Mouse (Mus musculus) embryonic facial prominence, embryonic 15.5 days (tissue): ENCODE data around the gene Cadm1. TPM values are rescaled to one million over a fixed set of nuclear protein-coding genes. Genes with fewer than 3 reads are reported as not detected.

Experiments used
- ATAC-seq: fragments of 200-750 bp; cut with Nextera tagmentation; 2 replicates; pipeline ENCODE4 v1.8.0; 2017; ENCODE audit warnings: low read depth, moderate TSS enrichment; ENCODE audit not compliant: insufficient number of reproducible peaks, low FRiP score, low TSS enrichment
- H3K27ac ChIP-seq: fragments of 300-500 bp; sonication (generic); replicated peaks from 2 replicates; pipeline ENCODE4 v1.5.1; 2015; ENCODE audit warnings: mild to moderate bottlenecking, inconsistent platforms
- H3K27me3 ChIP-seq: fragments of 300-500 bp; sonication (generic); 2 replicates; pipeline ENCODE4 v1.6.1; 2015; ENCODE audit warnings: inconsistent platforms
- H3K36me3 ChIP-seq: fragments of 300-500 bp; sonication (generic); 2 replicates; pipeline ENCODE4 v1.6.1; 2015; ENCODE audit warnings: mild to moderate bottlenecking, inconsistent platforms
- H3K4me1 ChIP-seq: fragments of 300-500 bp; sonication (generic); 2 replicates; pipeline ENCODE4 v1.6.1; 2015; ENCODE audit warnings: inconsistent platforms
- H3K4me2 ChIP-seq: fragments of 300-500 bp; sonication (generic); replicated peaks from 2 replicates; pipeline ENCODE4 v1.6.1; 2015; ENCODE audit warnings: mild to moderate bottlenecking, inconsistent platforms
- H3K4me3 ChIP-seq: fragments of 300-500 bp; sonication (generic); replicated peaks from 2 replicates; pipeline ENCODE4 v1.5.1; 2015; ENCODE audit warnings: mild to moderate bottlenecking, inconsistent platforms
- H3K9ac ChIP-seq: fragments of 300-500 bp; sonication (generic); 2 replicates; pipeline ENCODE4 v1.6.1; 2015; ENCODE audit warnings: inconsistent platforms
- H3K9me3 ChIP-seq: fragments of 300-500 bp; sonication (generic); replicated peaks from 2 replicates; pipeline ENCODE4 v1.6.1; 2016; ENCODE audit warnings: inconsistent platforms
- WGBS: fragments of 180-500 bp; shearing (Covaris S2); methylation state at CpG from one replicate; pipeline ENCODE4 v1.1.7; 2015; 5-methylcytosine and 5-hydroxymethylcytosine counted together
- polyA plus RNA-seq: library from polyadenylated mRNA; unstranded; fragments of >200 nt; fragmentation: Nextera tagmentation; extraction: Ambion mirVana; gene quantifications from 2 replicates; pipeline ENCODE4 v1.2.1, GENCODE M21; 2015

Gene Cadm1
- polyA plus RNA-seq, 1 experiment from 2014 or later: 65.2 TPM

DNA sequence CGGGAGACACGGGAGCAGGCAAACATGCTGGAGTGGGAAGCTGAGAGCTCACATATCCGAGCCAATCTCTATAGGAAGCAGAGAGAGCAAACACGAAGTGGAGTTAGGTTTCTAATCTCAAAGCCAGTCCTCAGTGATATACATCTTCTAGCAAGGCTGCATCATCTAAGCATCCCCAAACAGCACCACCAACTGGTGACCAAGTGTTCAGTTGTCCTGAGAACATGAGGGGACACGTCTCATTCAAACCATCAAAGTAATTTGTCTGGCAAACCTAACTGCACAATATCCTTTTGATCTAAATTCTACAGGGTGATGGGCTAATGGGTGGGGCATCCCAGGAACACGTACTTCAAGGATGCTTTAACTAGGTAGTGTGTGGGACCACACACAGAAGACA, 376.5 kb downstream of the Cadm1 start:
- no peaks in the 10 kb centered on the region for H3K27me3 ChIP-seq
- H3K4me1 ChIP-seq: no peaks in the 10 kb centered on the region
- no peak overlapping the region for H3K4me3 ChIP-seq
- no peak for ATAC-seq
- H3K4me2 ChIP-seq: no peak overlapping the region
- H3K9ac ChIP-seq: no peak overlapping the region
- no peaks in the 10 kb centered on the region for H3K9me3 ChIP-seq
- WGBS: 28% methylated on average over 6 of the region's 6 CpGs
- no peak overlapping the region for H3K27ac ChIP-seq
- H3K36me3 ChIP-seq: no peaks in the 10 kb centered on the region
